Mouse (Mus musculus) testis, adult 2 months (tissue): ENCODE measurements around the gene Mog. TPM values are rescaled to one million over a fixed set of nuclear protein-coding genes. Genes with fewer than 3 reads are reported as not detected.

Experiments
- H3K27ac ChIP-seq: fragments of 200-500 bp; 2 replicates; pipeline ENCODE4 v1.5.1; 2012; ENCODE audit warnings: low read depth, low read length; ENCODE audit not compliant: control insufficient read depth, insufficient read depth
- H3K27me3 ChIP-seq: fragments of 200-500 bp; 2 replicates; pipeline ENCODE4 v1.6.1; 2012; ENCODE audit warnings: mild to moderate bottlenecking, low read length, moderate library complexity; ENCODE audit not compliant: control insufficient read depth, insufficient read depth
- H3K36me3 ChIP-seq: fragments of 200-500 bp; 2 replicates; pipeline ENCODE4 v1.6.1; 2012; ENCODE audit warnings: mild to moderate bottlenecking, low read length; ENCODE audit not compliant: control insufficient read depth, insufficient read depth
- H3K4me1 ChIP-seq: fragments of 200-500 bp; 2 replicates; pipeline ENCODE4 v1.6.1; 2012; ENCODE audit warnings: low read length; ENCODE audit not compliant: control insufficient read depth, insufficient read depth
- H3K4me3 ChIP-seq: fragments of 200-500 bp; 2 replicates; pipeline ENCODE4 v1.5.1; 2012; ENCODE audit warnings: low read depth, mild to moderate bottlenecking, low read length, moderate library complexity, mixed read lengths; ENCODE audit not compliant: control insufficient read depth
- CTCF ChIP-seq: fragments of 200-500 bp; IDR thresholded peaks from 2 replicates; pipeline ENCODE4 v1.5.1; 2012; ENCODE audit warnings: low read depth, mild to moderate bottlenecking, inconsistent platforms, low read length, moderate library complexity; ENCODE audit not compliant: control insufficient read depth, insufficient read depth, insufficient replicate concordance
- POLR2A ChIP-seq: fragments of 200-500 bp; IDR thresholded peaks from 2 replicates; pipeline ENCODE4 v1.6.1; 2012; ENCODE audit warnings: low read depth, mild to moderate bottlenecking, inconsistent platforms, low read length, moderate library complexity; ENCODE audit not compliant: control insufficient read depth
- polyA plus RNA-seq: library from polyadenylated mRNA; depleted of rRNA; stranded (reverse); fragments of >200 nt; gene quantifications from 2 replicates; pipeline ENCODE4 v1.2.3, GENCODE M21; 2012

Gene Mog
- polyA plus RNA-seq, 1 experiment, result 0.05 TPM

DNA sequence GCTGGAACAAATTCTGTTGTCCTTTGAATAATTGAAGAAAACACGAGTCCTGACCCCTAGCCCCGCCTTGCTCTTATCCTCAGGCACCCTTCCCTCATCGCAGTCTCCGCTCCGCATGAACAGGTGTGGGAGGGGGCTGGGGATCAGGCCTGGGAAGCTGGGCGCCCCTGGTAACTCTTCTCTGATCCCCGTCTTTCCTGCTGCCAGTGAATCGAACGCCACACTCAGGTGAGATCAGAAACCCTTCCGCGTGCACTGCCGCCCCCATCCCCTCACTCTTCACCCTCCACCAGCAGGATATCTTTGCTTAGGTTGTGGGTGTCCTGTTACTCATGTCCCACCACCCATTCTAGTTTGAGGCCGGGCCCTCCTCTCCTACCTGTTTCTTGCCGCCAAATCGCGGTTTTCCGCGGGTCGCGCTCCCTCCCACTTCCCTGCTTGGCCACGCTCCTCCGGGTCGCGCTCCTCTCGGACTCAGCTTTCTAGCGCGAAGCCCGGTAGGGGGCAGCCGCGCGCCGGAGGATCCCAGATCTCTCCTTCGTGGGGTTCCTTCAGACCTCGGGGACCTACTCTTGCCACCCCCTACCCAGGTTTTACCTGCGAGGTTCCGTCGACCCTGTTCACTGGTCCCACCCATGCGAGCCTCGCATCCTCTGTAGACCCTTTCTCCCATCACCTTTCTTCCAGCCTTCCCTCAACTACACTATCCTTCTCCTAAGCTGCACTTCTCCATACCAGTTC lies 26.5 kb upstream of the Mog start:
- Histone ChIP-seq H3K27ac (no peak overlapping the region), H3K36me3 (no peaks in the 10 kb centered on the region), H3K4me1 (peaks cover 23% of the 10 kb centered on the region), H3K4me3 (peak overlapping the region; percentile 75), H3K27me3 (no peaks in the 10 kb centered on the region; the same call in 1 of the 2 replicates)
- TF ChIP-seq POLR2A (no peak), CTCF (peak; percentile 33; the same call in 1 of the 2 replicates)

DNA sequence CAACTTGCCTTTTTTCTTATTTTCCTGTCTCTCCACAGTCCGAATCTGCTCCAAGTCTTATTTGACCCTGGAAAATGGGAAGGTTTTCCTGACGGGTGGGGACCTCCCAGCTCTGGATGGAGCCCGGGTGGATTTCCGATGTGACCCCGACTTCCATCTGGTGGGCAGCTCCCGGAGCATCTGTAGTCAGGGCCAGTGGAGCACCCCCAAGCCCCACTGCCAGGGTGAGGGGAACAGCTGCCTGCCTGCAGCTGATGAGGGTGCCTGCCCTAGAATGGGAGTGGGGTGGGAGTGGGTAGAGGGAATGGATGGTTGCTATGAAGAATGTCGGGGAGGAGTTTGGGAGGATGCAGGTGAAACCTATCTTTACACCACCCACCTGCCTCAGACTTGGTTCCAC lies 25.2 kb upstream of the Mog start:
- H3K36me3 ChIP-seq, result no peaks in the 10 kb centered on the region
- H3K4me1 ChIP-seq, result peaks cover 23% of the 10 kb centered on the region
- TF ChIP-seq POLR2A, result no peak
- TF ChIP-seq CTCF, result no peak
- H3K27ac ChIP-seq, result no peak overlapping the region
- no peaks in the 10 kb centered on the region; the same call in 1 of the 2 replicates for H3K27me3 ChIP-seq
- no peak overlapping the region for H3K4me3 ChIP-seq

DNA sequence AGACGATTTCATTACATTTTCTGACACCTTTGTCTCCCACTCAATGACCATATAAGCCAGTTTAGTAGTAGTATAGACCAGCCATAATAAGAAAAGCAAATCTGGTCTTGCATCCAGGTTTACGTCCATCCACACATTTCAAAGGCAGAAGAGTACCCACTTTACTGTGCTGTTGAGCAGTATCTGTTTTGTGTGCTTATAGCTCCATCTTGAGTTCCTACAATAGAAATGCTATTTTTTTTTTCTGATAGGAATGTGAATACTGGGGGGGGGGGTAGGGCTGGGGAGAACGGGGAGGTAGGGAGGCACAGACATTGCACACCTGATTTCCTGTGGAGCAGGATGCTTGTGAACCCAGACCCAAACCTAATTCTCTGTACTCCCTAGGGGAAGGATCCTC lies 24.8 kb upstream of the Mog start:
- no peaks in the 10 kb centered on the region for H3K36me3 ChIP-seq
- no peaks in the 10 kb centered on the region; the same call in 1 of the 2 replicates for H3K27me3 ChIP-seq
- TF ChIP-seq CTCF (no peak), POLR2A (no peak)
- H3K4me1 ChIP-seq, result peaks cover 23% of the 10 kb centered on the region
- no peak overlapping the region for H3K27ac ChIP-seq
- no peak overlapping the region for H3K4me3 ChIP-seq

DNA sequence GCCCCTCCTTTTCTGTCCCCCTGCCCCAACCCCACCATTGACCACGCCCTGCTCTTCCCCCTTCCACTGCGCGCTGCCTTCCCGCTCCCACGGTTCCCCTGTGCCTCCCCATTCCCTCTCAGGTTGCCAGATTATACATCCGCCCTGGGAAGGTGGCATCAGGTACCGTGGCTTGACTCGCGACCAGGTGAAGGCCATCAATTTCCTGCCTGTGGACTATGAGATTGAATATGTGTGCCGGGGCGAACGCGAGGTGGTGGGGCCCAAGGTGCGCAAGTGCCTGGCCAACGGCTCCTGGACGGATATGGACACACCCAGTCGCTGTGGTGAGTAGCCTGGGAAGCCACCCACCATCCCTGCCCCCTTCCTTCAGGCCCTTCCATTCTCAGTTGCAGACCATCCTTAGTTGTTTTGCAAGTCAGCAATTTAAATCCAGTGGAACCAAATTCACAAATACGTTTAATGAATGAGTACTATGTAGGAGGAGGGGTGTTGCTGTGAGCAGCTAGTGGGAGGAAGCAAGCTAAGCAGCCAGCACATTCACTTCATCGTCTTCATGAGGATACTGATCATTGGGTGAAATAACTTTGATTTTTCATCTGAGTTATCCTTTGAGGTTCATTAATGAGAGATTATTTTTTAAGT lies 24.3 kb upstream of the Mog start:
- H3K27ac ChIP-seq, result no peak overlapping the region
- H3K4me3 ChIP-seq, result no peak overlapping the region

DNA sequence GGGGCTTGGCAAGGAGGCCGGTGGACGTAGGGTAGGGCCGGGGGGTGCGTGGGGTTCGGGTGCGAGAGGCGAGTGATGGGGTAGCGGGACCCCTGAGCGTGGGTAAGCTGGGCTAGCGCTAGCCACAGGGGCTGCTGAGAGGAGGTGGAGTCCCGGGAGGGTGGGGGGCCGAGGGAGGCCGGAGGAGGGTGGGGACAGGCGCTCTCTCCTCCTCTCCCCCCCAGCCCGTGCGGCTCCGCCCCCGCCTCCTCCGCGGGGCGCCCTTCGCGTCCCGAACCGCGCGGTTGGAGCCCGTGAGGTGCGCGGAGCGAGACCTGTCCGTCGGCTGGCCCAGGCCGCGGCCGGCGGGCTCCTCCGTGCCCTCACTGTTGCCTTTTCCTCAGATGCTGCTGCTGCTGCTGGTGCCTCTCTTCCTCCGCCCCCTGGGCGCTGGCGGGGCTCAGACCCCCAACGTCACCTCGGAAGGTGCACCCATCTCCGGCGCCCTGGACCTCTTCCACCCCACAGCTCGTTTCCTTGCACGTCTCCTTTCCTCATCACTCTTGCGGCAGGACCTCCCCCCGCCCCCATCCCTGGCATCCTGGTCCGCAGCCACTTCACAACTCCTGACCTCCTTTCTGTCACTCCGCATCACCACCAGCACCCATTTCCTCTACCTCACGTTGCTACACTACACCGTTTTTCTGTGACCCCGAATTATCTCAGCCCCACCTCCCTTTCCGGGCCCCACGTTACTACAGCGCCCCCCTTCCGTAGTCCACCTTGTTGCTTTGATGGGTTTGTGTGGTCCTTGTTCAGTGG lies 23.3 kb upstream of the Mog start:
- no peak overlapping the region for H3K27ac ChIP-seq
- peak overlapping the region; percentile 79 for H3K4me3 ChIP-seq
- H3K27me3 ChIP-seq, result no peaks in the 10 kb centered on the region; the same call in 1 of the 2 replicates
- H3K4me1 ChIP-seq, result peaks cover 23% of the 10 kb centered on the region
- no peaks in the 10 kb centered on the region for H3K36me3 ChIP-seq
- no peak for TF ChIP-seq CTCF
- TF ChIP-seq POLR2A, result no peak

More for the DNA sequence above, 24.3 kb upstream of the Mog start:
- Histone ChIP-seq H3K4me1 (peaks cover 23% of the 10 kb centered on the region), H3K36me3 (no peaks in the 10 kb centered on the region), H3K27me3 (no peaks in the 10 kb centered on the region; the same call in 1 of the 2 replicates)
- TF ChIP-seq POLR2A, result no peak
- no peak for TF ChIP-seq CTCF

DNA sequence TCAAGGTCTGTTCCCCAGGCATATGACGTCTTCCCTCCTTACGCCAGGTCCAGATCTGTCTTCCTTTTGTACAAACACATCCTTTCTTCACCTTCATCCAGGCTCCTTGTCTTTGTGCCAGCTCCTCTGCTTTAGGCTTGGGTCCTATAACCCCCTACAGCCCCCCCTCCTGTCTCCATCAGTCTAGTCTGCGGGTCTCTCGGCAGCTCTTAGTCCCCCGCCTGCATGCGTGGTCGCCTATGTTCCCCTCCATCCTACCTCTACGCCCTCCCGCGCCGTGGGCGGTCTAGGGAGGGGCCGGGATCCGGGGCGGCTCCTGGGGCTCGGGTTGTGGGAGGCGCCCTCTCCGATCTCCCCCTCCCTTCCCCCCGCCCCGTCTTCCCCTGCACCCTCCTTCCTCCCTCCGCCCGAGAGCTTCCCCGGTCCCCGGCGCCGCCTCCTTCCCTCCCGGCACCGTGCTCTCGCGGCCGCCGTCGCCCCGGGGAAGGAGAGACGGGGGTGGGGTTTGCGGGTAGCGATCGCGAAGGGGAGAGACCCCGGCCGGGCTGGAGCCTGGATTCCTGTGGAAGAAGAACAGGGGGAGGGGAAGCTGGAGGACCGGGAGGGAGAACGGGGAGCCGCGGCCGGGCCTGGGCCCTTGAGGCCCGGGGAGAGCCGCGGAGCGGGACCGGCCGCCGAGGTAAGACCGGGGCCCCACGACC lies 22.6 kb upstream of the Mog start, which contains the start of gene Gabbr1:
Gabbr1 (plus strand) TSS at position 356 of the 701 bp plus-strand sequence.
- Histone ChIP-seq H3K36me3 (no peaks in the 10 kb centered on the region), H3K4me3 (peak within 1 kb of the TSS; percentile 79), H3K4me1 (peaks cover 18% of the 10 kb centered on the region), H3K27me3 (no peaks in the 10 kb centered on the region; the same call in 1 of the 2 replicates), H3K27ac (no peak within 1 kb of the TSS)
- no peak for TF ChIP-seq POLR2A
- no peak for TF ChIP-seq CTCF
